Mouse (Mus musculus): Measurements from ENCODE around the gene Sdr42e1.
A peak's percentile ranks its signal among the peaks of the same experiment; 100 is the strongest.

Gene Sdr42e1

DNA sequence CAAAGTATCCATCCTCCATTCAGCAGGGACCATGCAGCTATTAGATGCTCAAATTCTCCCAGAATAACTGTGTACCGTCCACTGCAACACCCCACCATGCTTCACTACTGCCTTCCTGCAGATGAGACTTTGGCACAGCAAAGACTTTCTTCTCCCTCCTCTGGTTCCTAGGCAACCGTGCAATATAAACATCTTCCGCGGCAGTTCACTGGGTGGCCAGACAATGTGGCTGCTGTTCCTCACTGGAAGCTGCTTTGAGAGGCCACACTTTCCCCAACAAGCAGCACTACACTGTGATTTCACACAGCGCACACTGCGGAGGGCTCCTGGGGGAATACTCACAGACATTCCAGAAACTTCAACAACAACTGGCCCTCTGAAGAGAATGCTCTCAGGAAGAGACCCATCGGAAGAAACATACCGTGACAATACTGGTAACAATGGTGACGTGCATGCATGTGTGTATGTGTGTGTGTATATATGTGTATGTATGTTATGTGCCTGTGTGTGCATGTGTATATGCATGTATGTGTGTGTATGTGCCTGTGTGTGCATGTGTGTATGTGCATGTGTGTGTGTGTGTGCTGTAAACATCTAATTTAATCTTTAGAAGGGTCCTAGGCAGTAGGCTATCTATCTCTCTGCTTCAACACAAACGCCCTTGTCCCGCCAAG lies 13.0 kb downstream of the Sdr42e1 start:
- DNase-seq: no peak

GRCm38 (mm10) chr8:117658990-117659389 lies 14.5 kb downstream of the Sdr42e1 start:
- DNase-seq: no peak

DNA sequence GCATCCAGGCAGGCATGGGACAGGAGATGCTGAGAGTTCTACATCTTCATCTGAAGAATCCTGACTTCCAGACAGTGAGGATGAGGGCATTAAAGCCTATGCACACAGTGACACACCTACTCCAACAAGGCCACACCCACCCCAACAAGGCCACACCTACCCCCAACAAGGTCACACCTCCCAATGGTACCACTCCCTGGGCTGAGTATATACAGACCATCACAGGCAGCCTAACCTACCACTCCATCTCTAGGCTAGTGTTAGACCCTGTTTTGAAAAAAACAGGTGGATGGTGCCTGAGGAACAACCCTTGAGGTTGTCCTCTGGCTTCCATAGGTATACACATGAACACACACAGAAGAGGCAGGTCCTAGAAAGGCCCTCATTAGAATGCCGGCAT lies 21.2 kb downstream of the Sdr42e1 start:
- no peak for DNase-seq

- no peak for DNase-seq
Measured at GRCm38 (mm10) chr8:117646440-117646839, 27.0 kb downstream of the Sdr42e1 start.

- peak; percentile 23 for DNase-seq
Measured at GRCm38 (mm10) chr8:117646020-117646419, 27.5 kb downstream of the Sdr42e1 start.

DNA sequence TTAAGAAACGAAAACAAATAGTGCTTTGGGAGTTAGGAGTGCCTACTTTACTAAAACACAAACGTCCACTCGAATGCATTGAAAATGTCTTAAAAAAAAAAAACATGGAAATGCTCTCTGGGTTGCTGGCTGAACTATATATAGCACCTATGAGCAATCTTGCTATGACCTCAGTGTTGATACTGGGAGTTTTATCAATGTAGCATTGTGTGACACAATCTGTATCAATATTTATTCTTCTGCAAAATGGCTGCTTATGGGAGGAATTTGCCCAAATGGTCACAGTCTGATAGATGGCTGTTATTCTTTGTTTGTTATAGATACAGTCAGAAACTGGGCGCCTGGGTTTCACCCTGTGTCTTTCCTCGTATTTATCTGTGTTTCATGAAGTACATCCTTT lies 28.0 kb downstream of the Sdr42e1 start:
- DNase-seq: no peak

DNA sequence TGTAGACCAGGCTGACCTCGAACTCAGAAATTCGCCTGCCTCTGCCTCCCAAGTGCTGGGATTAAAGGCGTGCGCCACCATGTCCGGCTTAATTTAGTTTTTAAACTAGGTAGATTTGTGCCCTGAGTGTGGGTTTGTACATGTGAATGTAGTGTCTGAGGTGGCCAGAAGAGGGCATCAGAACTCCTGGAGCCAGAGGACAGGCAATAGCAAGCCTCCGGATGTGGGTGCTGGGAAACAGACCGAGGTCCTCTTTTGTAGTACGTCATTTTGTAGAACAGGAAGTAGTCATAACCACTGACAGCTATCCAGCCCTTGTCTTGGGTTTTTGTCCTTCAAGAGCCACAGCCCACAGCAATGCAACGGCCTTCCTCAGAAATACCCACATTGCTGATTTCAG lies 33.9 kb downstream of the Sdr42e1 start:
- DNase-seq: no peak

GRCm38 (mm10) chr8:117637462-117637861 lies 36.0 kb downstream of the Sdr42e1 start:
- DNase-seq: no peak

DNA sequence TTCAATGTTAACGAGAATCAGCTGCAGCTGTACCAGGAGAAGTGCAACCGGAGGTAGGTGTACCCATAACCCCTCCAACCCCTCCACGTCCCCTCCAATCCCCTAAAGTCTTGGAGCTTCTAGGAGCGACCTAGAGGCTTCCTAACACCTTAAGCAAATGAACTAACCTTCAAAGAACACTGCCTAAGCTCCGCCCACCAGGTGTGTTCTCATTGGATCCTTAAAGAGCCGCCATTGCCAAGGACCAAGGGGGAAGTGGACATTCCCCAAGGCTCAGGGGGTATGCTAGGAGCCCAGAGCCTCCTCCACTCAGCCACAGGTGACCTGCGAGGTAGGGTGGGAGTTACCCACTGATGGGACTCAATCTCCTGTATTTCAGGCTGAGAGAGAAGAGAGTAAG lies 39.1 kb downstream of the Sdr42e1 start:
- DNase-seq: no peak

DNA sequence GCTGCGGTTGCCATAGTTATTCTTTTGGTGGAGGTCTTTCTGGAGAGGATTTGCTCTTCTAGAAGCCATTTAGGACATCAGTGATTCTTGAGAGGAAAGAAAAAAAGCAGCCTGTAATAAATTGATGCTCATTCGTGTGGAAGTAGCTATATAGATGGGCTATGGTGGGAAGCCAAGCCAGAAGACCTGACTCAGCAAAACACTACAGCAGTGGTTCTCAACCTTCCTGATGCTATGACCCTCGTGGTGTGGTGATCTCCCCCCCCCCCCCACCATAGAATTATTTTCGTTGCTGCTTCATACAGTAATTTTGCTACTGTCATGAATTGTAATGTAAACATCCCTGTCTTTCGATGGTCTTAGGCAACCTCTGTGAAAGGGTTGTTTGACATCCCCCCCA lies 41.0 kb downstream of the Sdr42e1 start:
- DNase-seq: no peak

DNA sequence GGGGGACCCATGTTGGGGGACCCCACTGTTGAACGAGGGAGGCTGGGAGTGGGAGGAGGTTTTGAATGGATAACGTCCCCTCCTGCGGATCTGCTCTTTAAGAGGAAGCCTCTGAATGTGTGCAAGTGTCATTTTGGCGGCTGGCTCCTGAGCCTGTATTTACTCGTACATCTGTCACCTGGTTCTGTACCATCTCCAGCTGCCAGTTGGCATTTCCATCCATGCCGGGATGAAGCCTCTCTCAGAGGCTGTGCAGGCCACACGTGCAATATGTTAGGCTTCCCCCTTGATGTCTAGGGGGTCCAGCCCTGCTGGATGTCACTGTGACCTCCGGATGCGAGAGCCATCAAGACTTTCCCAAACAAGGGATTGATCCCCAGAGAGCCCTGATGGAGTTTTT lies 46.4 kb downstream of the Sdr42e1 start:
- DNase-seq: no peak

GRCm38 (mm10) chr8:117626040-117626838 lies 47.2 kb downstream of the Sdr42e1 start:
- DNase-seq: peak; percentile 54

DNA sequence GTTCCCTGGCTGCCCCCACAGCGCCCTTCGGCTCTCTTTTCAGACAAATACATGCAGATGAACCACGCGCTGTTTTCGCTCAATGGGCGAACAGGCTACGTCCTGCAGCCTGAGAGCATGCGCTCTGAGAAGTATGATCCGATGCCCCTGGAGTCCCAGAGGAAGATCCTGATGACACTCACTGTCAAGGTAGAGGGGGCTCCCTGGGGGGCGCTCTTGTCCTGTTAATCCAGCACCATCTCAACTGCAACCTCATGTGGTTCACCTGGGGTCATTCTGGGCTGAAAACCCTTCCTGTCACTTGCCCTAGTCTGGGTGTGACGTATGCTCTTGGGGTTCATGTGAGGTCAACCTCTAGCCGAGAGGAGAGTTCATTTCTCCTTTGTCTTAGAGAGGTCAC lies 60.6 kb downstream of the Sdr42e1 start:
- DNase-seq: no peak
